Mouse (Mus musculus) kidney, postnatal 4 days (tissue): ENCODE measurements around the gene Chst14.

Experiments
- DNase-seq, 2 experiments: peaks; one replicate each; pipeline ENCODE4 v3.0.0; 2021; ENCODE audit warnings: mixed read lengths in 2 of 2

Gene Chst14

GRCm38 (mm10) chr2:118906118-118906492 lies 20.2 kb upstream of the Chst14 start:
- no peak for DNase-seq

- DNase-seq = no peak
Observed at GRCm38 (mm10) chr2:118907781-118908180, 18.5 kb upstream of the Chst14 start.

- no peak for DNase-seq
Observed at GRCm38 (mm10) chr2:118909151-118909550, 17.1 kb upstream of the Chst14 start.

GRCm38 (mm10) chr2:118910605-118911278 lies 15.6 kb upstream of the Chst14 start:
- no peak for DNase-seq

- DNase-seq = no peak
Observed at GRCm38 (mm10) chr2:118912706-118913105, 13.6 kb upstream of the Chst14 start.

GRCm38 (mm10) chr2:118913551-118914276 lies 12.6 kb upstream of the Chst14 start:
- DNase-seq = peak in 1 of 2 experiments; percentile 29

GRCm38 (mm10) chr2:118914685-118915084 lies 11.6 kb upstream of the Chst14 start:
- DNase-seq = no peak

- DNase-seq = no peak
Observed at GRCm38 (mm10) chr2:118916436-118916835, 9.9 kb upstream of the Chst14 start.

GRCm38 (mm10) chr2:118918543-118918942 lies 7.8 kb upstream of the Chst14 start:
- DNase-seq = no peak

- no peak for DNase-seq
Observed at GRCm38 (mm10) chr2:118920428-118920827, 5.9 kb upstream of the Chst14 start.

GRCm38 (mm10) chr2:118925952-118926351 lies 344 bp upstream of the Chst14 start:
- no peak for DNase-seq

- DNase-seq = no peak
Observed at GRCm38 (mm10) chr2:118926998-118927739, 873 bp downstream of the Chst14 start.

- DNase-seq = no peak
Observed at GRCm38 (mm10) chr2:118941341-118941740, 15.0 kb downstream of the Chst14 start.

GRCm38 (mm10) chr2:118943232-118943631 lies 16.9 kb downstream of the Chst14 start:
- DNase-seq = no peak

- DNase-seq = no peak
Observed at GRCm38 (mm10) chr2:118948818-118949217, 22.5 kb downstream of the Chst14 start.

- DNase-seq = no peak
Observed at GRCm38 (mm10) chr2:118949699-118950098, 23.4 kb downstream of the Chst14 start.

- DNase-seq = no peak
Observed at GRCm38 (mm10) chr2:118956497-118956896, 30.2 kb downstream of the Chst14 start.

- no peak for DNase-seq
Observed at GRCm38 (mm10) chr2:118959644-118960043, 33.3 kb downstream of the Chst14 start.

- no peak for DNase-seq
Observed at GRCm38 (mm10) chr2:118960413-118960812, 34.1 kb downstream of the Chst14 start.

GRCm38 (mm10) chr2:118961546-118961945 lies 35.2 kb downstream of the Chst14 start:
- DNase-seq = no peak

- no peak for DNase-seq
Observed at GRCm38 (mm10) chr2:118963007-118963675, 36.8 kb downstream of the Chst14 start.

- DNase-seq = no peak
Observed at GRCm38 (mm10) chr2:118963676-118964012, 37.3 kb downstream of the Chst14 start.

- no peak for DNase-seq
Observed at GRCm38 (mm10) chr2:118969585-118970147, 43.4 kb downstream of the Chst14 start.
